Mouse (Mus musculus): ENCODE data around the gene Bicdl1. TPM values are rescaled to one million over a fixed set of nuclear protein-coding genes. Genes with fewer than 3 reads are reported as not detected.

The Bicdl1 gene
- total RNA-seq, 4 experiments from 2014 or later: 1.7 to 3.6 (median 2.4) TPM

DNA sequence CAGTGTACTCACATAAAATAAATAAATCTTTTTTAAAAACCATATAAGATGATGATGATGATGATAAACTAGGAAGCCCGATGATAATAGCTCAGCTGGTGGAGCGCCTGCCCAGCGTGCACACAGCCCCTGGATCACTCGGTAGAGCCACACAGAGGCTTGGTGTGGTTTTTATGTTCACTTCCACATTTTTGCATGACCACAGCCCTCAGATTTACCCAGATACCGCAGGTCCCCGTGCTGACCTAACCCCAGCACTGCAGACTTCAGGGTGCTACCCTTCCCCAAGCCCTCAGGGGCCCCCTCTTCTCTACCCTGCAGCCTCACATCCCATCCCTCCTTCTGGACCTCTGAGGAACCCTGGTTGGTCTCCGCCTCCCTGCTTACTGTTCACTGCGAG is 103.3 kb downstream of the Bicdl1 start:
- no peak for DNase-seq (ENCODE audit: low spot score in 2 of 2)

DNA sequence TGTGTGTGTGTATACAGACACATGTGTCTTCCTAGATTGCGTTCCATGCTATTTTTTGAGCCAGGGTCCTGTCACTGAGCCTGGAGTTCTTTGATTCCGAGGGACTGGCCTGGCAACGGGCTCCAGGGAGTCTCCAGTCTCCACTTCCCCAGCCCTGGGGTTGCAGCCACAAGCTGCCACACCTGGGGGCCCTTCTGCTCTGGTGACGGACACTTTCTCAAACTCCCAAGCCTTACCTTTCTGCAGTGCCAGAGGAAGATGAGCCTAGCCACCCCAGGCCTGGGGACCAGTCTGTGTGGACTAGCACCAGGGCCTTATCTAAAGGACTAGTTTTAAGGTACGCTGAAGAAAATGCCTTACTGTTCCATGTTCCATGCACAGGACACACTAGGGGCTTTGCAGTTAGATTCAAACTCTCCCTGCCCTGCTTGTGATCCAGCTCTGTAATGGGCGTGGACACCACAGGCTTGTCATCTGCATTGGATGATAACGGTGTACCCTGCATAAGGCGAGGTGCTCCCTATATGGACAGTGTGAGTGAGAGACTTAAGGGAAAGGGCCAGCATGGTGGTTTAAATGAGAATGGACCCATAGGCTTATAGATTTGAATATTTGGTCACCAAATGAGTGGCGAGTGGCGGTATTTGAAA is 105.1 kb downstream of the Bicdl1 start:
- no peak for DNase-seq (ENCODE audit: low spot score in 2 of 2)

DNA sequence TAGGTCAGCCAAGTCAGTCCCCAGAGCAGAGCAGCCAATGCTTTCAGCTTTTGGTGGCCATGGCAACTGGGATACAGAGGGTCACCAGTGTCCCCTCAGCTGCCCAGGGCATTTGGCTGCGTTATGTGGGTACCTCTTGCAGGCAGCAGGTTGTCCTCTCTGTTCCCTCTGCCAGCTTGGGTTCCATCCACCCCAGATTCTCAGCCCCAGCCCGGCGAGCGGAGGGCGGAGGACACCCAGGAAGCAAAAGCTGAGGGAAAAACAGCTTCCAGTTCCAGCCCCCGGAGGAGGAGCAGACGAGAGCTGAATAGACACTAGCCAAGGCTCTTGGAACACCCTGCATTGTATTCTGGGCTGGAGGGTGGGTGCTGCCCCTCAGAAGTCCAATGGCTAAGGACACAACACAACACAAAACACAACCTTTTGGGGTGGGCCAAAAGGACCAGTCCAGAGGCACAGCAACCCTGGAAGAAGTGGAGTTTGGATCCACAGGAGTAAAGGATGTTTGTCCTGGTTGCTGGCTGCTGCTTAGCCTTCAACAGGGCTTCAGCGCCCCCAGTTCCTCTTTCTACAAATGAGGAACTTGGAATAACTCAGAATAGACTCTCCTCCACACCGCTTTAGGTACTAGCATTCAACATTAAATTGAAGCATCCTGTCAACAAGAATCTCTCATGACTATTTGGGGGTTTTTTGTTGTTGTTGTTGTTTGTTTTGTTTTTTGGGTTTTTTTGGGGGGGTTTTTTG is 107.6 kb downstream of the Bicdl1 start:
- no peak for DNase-seq (ENCODE audit: low spot score in 2 of 2)

GRCm38 (mm10) chr5:115622686-115623085 is 108.7 kb downstream of the Bicdl1 start:
- no peak for DNase-seq (ENCODE audit: low spot score in 2 of 2)

- DNase-seq (ENCODE audit: low spot score in 2 of 2): no peak
These were observed 111.7 kb downstream of the Bicdl1 start for GRCm38 (mm10) chr5:115619690-115620089.

DNA sequence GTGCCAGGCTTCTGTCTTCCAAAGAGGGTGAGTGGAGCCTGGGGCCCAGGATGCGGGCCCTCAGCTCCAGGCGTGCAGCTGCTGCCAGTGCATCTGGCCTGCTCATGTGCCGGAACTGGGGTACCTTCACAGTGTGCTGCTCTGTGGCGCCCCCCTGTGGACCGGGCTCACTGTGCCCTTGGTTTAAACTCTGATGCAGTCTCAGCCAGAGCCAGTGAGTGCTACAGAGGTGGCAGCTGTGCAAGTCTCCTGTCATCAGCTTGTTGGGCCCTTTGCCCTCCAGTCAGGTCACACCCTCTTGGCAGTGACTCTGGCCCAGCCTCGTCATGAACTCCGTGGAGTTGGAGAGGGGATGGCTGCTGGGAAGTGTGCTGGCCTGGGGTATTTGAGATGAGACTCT is 116.5 kb downstream of the Bicdl1 start:
- DNase-seq (ENCODE audit: low spot score in 2 of 2): peak; percentile 27 to 34

DNA sequence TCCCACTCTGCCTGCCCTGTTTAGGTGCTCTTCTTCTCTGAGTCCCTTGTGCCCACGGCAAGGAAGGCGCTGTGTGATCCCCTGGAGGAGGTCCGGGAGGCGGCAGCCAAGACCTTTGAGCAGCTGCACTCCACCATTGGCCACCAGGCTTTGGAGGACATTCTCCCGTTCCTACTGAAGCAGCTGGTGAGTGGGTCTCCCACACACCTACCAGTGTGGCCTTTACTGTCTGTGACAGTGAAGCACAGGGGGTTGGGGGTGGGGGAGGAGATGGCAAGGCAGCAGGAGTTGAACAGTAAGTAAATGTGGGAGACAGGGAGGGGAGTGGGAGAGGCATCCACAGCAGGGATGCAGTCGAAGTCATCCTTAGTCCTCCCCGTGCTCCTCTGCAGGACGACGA is 118.1 kb downstream of the Bicdl1 start:
- DNase-seq (ENCODE audit: low spot score in 2 of 2): no peak

DNA sequence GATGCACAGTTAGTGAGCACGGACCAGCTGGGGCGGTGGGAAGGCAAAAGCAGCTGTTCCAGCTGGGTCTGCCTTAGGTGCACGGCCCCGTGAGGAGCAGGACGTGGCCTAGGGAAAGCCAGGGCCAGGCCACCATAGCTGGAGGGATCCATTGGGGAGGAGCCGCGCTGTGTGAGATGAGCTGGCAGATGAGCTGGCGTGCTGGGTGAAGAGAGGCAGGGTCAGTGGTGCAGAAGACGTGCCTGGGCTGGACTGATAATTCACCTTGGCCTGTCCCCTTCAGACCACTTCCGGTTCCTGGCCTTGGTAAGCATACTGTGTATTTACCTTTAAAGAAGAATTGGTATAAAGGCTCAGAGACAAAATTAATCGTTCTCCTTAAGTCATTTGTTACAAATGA is 119.9 kb downstream of the Bicdl1 start:
- no peak for DNase-seq (ENCODE audit: low spot score in 2 of 2)

- no peak for DNase-seq (ENCODE audit: low spot score in 2 of 2)
These were observed 127.9 kb downstream of the Bicdl1 start for GRCm38 (mm10) chr5:115603561-115603960.

Small RNA genes lying within 50 kb of the gene (microRNA-seq; reads per million reads assigned to microRNA genes)
- not detected for gene Mir7030

Other genes with a start within 250 kb of the Bicdl1 start
- gene Sirt4, start 246.9 kb downstream of the Bicdl1 start, total RNA-seq (2022): 10 to 100 TPM in 1 of 4 experiments, 1 to 10 TPM in 3; 7.2 to 13.5 (median 9.4) TPM
- gene Pxn, start 224.9 kb downstream of the Bicdl1 start, total RNA-seq (2022): 10 to 100 TPM; 76.0 to 89.9 (median 78.1) TPM
- 100 to 1,000 TPM; 566 to 724 (median 629) TPM for gene Rplp0, start 172.2 kb downstream of the Bicdl1 start, total RNA-seq (2022)
- gene Gcn1l1, start 166.4 kb downstream of the Bicdl1 start, total RNA-seq (2022): 10 to 100 TPM; 28.1 to 31.2 (median 30.6) TPM
- gene Rab35, start 99.7 kb downstream of the Bicdl1 start, total RNA-seq (2022): 10 to 100 TPM; 42.1 to 49.6 (median 44.0) TPM
- under 1 TPM; 0.19 to 0.53 (median 0.42) TPM for gene Cit, start 113.7 kb upstream of the Bicdl1 start, total RNA-seq (2022)